Mouse (Mus musculus) CH12.LX (cell line): ENCODE data around the gene Ppp1r16b.

ENCODE experiments used
- CTCF ChIP-seq, 2 experiments: IDR thresholded peaks in 1 of 2; conservative IDR thresholded peaks in 1 of 2; 2 replicates each; pipeline ENCODE4 v1.5.1; 2011 to 2012; ENCODE audit warnings: low read depth in 2 of 2, low read length in 2 of 2, improper control_type of control experiment in 1 of 2, inconsistent platforms in 1 of 2, mild to moderate bottlenecking in 1 of 2, moderate library complexity in 1 of 2
- ELF1 ChIP-seq: IDR thresholded peaks from 2 replicates; pipeline ENCODE4 v1.6.1; 2014; ENCODE audit warnings: low read depth, mild to moderate bottlenecking, inconsistent platforms, low read length, improper control_type of control experiment
- EP300 ChIP-seq: IDR thresholded peaks from 2 replicates; pipeline ENCODE4 v1.6.1; 2011; ENCODE audit warnings: low read length, improper control_type of control experiment
- ETS1 ChIP-seq: conservative IDR thresholded peaks from 2 replicates; pipeline ENCODE4 v1.6.1; 2012; ENCODE audit warnings: low read depth, mild to moderate bottlenecking, inconsistent platforms, low read length, improper control_type of control experiment, moderate library complexity
- NRF1 ChIP-seq: IDR thresholded peaks from 2 replicates; pipeline ENCODE4 v1.6.1; 2014; ENCODE audit warnings: low read depth, mild to moderate bottlenecking, inconsistent platforms, low read length, improper control_type of control experiment, moderate library complexity
- POLR2A ChIP-seq: IDR thresholded peaks from 2 replicates; pipeline ENCODE4 v1.6.1; 2011; ENCODE audit warnings: low read depth, mild to moderate bottlenecking, improper control_type of control experiment, low read length
- RCOR1 ChIP-seq: conservative IDR thresholded peaks from 2 replicates; pipeline ENCODE4 v1.6.1; 2012; ENCODE audit warnings: low read depth, mild to moderate bottlenecking, inconsistent platforms, low read length, improper control_type of control experiment
- USF1 ChIP-seq: IDR thresholded peaks from 2 replicates; pipeline ENCODE4 v1.6.1; 2014; ENCODE audit warnings: low read depth, mild to moderate bottlenecking, inconsistent platforms, low read length, improper control_type of control experiment
- ZC3H11A ChIP-seq: IDR thresholded peaks from 2 replicates; pipeline ENCODE4 v1.6.1; 2012; ENCODE audit warnings: low read depth, mild to moderate bottlenecking, inconsistent platforms, low read length, improper control_type of control experiment

DNA sequence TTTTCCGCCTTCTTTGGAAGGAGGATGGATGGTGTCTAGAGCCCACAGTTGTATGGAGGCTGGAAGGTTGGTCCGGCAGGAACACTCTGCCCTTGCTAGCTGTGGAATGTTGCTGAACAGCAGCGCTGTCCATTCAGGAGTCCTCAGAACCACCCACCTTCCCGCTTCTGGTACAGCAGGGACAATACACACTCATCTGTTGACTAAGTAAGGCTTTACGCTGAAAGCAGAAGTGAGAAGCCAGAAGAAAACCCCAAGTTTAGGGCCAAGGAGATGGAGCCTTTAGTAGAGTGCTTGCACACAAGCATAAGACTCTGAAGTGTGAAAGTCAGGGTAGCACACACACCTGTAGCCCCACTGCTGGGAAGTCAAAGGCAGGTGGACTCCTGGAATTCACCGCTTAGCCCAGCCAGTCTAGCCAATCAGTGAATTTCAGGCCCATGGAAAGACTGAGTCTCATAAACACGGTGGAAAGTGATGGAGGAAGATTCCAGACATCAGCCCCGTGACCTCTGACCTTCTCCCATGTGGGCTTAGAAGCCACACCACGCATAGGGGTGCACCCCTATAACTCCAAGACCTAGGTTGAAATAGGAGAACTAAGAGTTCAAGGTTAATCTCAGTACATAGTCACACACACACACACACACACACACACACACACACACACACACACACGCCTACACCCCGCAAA is 17.3 kb downstream of the Ppp1r16b start:
- TF ChIP-seq POLR2A, result peak; percentile 16; the same call in 1 of the 2 replicates
- TF ChIP-seq NRF1, result 0 out of 2 replicates have a peak, but pooled peaks have one; percentile 22
- peak; percentile 91 for TF ChIP-seq RCOR1
- TF ChIP-seq ELF1, result peak; percentile 16; the same call in 1 of the 2 replicates
- no peak for TF ChIP-seq CTCF (conservative IDR thresholded peaks at IDR 0.05 in 1 of 2, IDR thresholded peaks at IDR 0.05 in 1 of 2; ENCODE audit: low read depth in 2 of 2, low read length in 2 of 2)
- peak; percentile 96 for TF ChIP-seq EP300
- no peak for TF ChIP-seq USF1
- peak; percentile 80 for TF ChIP-seq ETS1
- no peak for TF ChIP-seq ZC3H11A
